Mouse (Mus musculus) stomach, postnatal 0 days (tissue): ENCODE results near the gene Tmeff2. TPM values are rescaled to one million over a fixed set of nuclear protein-coding genes. Genes with fewer than 3 reads are reported as not detected.

ENCODE experiments used
- ATAC-seq: fragments of 200-750 bp; cut with Nextera tagmentation; 2 replicates; pipeline ENCODE4 v1.8.0; 2017; ENCODE audit not compliant: low FRiP score, low TSS enrichment
- DNase-seq: peaks from one replicate; pipeline ENCODE4 v3.0.0-alpha.2; 2016; ENCODE audit warnings: low spot score
- H3K27ac ChIP-seq: fragments of 300-500 bp; sonication (generic); replicated peaks from 2 replicates; pipeline ENCODE4 v1.5.1; 2014; ENCODE audit warnings: mild to moderate bottlenecking, control low read depth
- H3K27me3 ChIP-seq: fragments of 300-500 bp; sonication (generic); 2 replicates; pipeline ENCODE4 v1.6.1; 2014; ENCODE audit warnings: low read length; ENCODE audit not compliant: control insufficient read depth, insufficient read depth
- H3K36me3 ChIP-seq: fragments of 300-500 bp; sonication (generic); 2 replicates; pipeline ENCODE4 v1.6.1; 2014; ENCODE audit warnings: low read length, mixed read lengths; ENCODE audit not compliant: control insufficient read depth, insufficient read depth
- H3K4me1 ChIP-seq: fragments of 300-500 bp; sonication (generic); replicated peaks from 2 replicates; pipeline ENCODE4 v1.6.1; 2014; ENCODE audit warnings: antibody characterized with exemption; ENCODE audit not compliant: control insufficient read depth, insufficient read depth
- H3K4me2 ChIP-seq: fragments of 300-500 bp; sonication (generic); replicated peaks from 2 replicates; pipeline ENCODE4 v1.6.1; 2014; ENCODE audit warnings: low read depth, mild to moderate bottlenecking, control low read depth, moderate library complexity
- H3K4me3 ChIP-seq: fragments of 300-500 bp; sonication (generic); 2 replicates; pipeline ENCODE4 v1.5.1; 2014; ENCODE audit warnings: low read depth, low read length, control low read depth
- H3K9ac ChIP-seq: fragments of 300-500 bp; sonication (generic); 2 replicates; pipeline ENCODE4 v1.6.1; 2014; ENCODE audit warnings: mild to moderate bottlenecking, low read length, control low read depth, mixed read lengths
- H3K9me3 ChIP-seq: fragments of 300-500 bp; sonication (generic); 2 replicates; pipeline ENCODE4 v1.6.1; 2016; ENCODE audit warnings: low read length; ENCODE audit not compliant: control insufficient read depth
- CTCF ChIP-seq: IDR thresholded peaks from 2 replicates; pipeline ENCODE4 v1.5.1; 2016; ENCODE audit warnings: antibody characterized with exemption, low read depth, mild to moderate bottlenecking, moderate library complexity
- EP300 ChIP-seq: optimal IDR thresholded peaks from 2 replicates; pipeline ENCODE3; 2016; ENCODE audit warnings: antibody characterized with exemption
- WGBS: fragments of 180-500 bp; shearing (Covaris S2); extraction: QIAGEN DNeasy Blood & Tissue Kit; methylation state at CpG from one replicate; pipeline ENCODE4 v1.1.7; 2014; 5-methylcytosine and 5-hydroxymethylcytosine counted together
- polyA plus RNA-seq: library from polyadenylated mRNA; unstranded; fragments of >200 nt; fragmentation: Nextera tagmentation; extraction: Ambion mirVana; gene quantifications from 2 replicates; pipeline ENCODE4 v1.2.1, GENCODE M21; 2015

Tmeff2 gene
- polyA plus RNA-seq, 1 experiment from 2014 or later = 5.0 TPM

GRCm38 (mm10) chr1:50940131-50941039 is 39.9 kb downstream of the Tmeff2 start:
- WGBS = 65% methylated on average over 7 of the region's 7 CpGs
- no peaks in the 10 kb centered on the region for H3K4me1 ChIP-seq
- no peak overlapping the region for H3K4me3 ChIP-seq
- H3K36me3 ChIP-seq = no peaks in the 10 kb centered on the region
- H3K27ac ChIP-seq = no peak overlapping the region
- no peak overlapping the region for H3K4me2 ChIP-seq
- no peaks in the 10 kb centered on the region for H3K9me3 ChIP-seq
- DNase-seq = no peak
- H3K27me3 ChIP-seq = no peaks in the 10 kb centered on the region
- H3K9ac ChIP-seq = no peak overlapping the region
- ATAC-seq = no peak
- no peak for TF ChIP-seq EP300
- TF ChIP-seq CTCF = no peak

GRCm38 (mm10) chr1:50948575-50948974 is 48.1 kb downstream of the Tmeff2 start:
- ATAC-seq = no peak
- no peak for DNase-seq
- Histone ChIP-seq H3K27ac (no peak overlapping the region), H3K4me2 (no peak overlapping the region), H3K9ac (no peak overlapping the region), H3K4me3 (no peak overlapping the region), H3K9me3 (no peaks in the 10 kb centered on the region), H3K27me3 (no peaks in the 10 kb centered on the region), H3K4me1 (no peaks in the 10 kb centered on the region), H3K36me3 (no peaks in the 10 kb centered on the region)
- WGBS = 69% methylated on average over 1 of the region's 1 CpGs
- TF ChIP-seq CTCF = no peak
- no peak for TF ChIP-seq EP300

- Histone ChIP-seq H3K4me3 (no peak overlapping the region), H3K27ac (no peak overlapping the region), H3K4me1 (no peaks in the 10 kb centered on the region), H3K9ac (no peak overlapping the region), H3K9me3 (no peaks in the 10 kb centered on the region), H3K27me3 (no peaks in the 10 kb centered on the region), H3K4me2 (no peak overlapping the region), H3K36me3 (no peaks in the 10 kb centered on the region)
- WGBS = 85% methylated on average over 1 of the region's 1 CpGs
- TF ChIP-seq EP300 (no peak), CTCF (no peak)
- DNase-seq (no peak), ATAC-seq (no peak)
Observed at GRCm38 (mm10) chr1:50958844-50959243, 58.4 kb downstream of the Tmeff2 start.

GRCm38 (mm10) chr1:50961954-50962648 is 61.7 kb downstream of the Tmeff2 start:
- Histone ChIP-seq H3K4me2 (peak overlapping the region; percentile 26; the same call in 1 of the 2 replicates), H3K36me3 (no peaks in the 10 kb centered on the region), H3K4me3 (no peak overlapping the region), H3K9ac (no peak overlapping the region), H3K27me3 (no peaks in the 10 kb centered on the region), H3K9me3 (no peaks in the 10 kb centered on the region), H3K4me1 (no peaks in the 10 kb centered on the region), H3K27ac (no peak overlapping the region)
- ATAC-seq (no peak), DNase-seq (peak; percentile 47)
- 28% methylated on average over 5 of the region's 5 CpGs for WGBS
- TF ChIP-seq CTCF (peak; percentile 95), EP300 (no peak)

- peak overlapping the region; percentile 26; the same call in 1 of the 2 replicates for H3K4me2 ChIP-seq
- no peaks in the 10 kb centered on the region for H3K9me3 ChIP-seq
- no peak overlapping the region for H3K4me3 ChIP-seq
- H3K27ac ChIP-seq = no peak overlapping the region
- H3K36me3 ChIP-seq = no peaks in the 10 kb centered on the region
- no peaks in the 10 kb centered on the region for H3K4me1 ChIP-seq
- H3K27me3 ChIP-seq = no peaks in the 10 kb centered on the region
- no peak for DNase-seq
- no peak overlapping the region for H3K9ac ChIP-seq
- ATAC-seq = no peak
- no peak for TF ChIP-seq CTCF
- no peak for TF ChIP-seq EP300
- WGBS = 18% methylated on average over 4 of the region's 4 CpGs
Observed at GRCm38 (mm10) chr1:50962649-50963000, 62.2 kb downstream of the Tmeff2 start.

GRCm38 (mm10) chr1:50969685-50970084 is 69.2 kb downstream of the Tmeff2 start:
- 53% methylated on average over 2 of the region's 2 CpGs for WGBS

More at GRCm38 (mm10) chr1:50969685-50970084, 69.2 kb downstream of the Tmeff2 start:
- DNase-seq (no peak), ATAC-seq (no peak)
- H3K4me3 ChIP-seq = no peak overlapping the region
- H3K36me3 ChIP-seq = no peaks in the 10 kb centered on the region
- no peak overlapping the region for H3K4me2 ChIP-seq
- no peaks in the 10 kb centered on the region for H3K9me3 ChIP-seq
- TF ChIP-seq CTCF (no peak), EP300 (no peak)
- H3K27me3 ChIP-seq = no peaks in the 10 kb centered on the region
- H3K9ac ChIP-seq = no peak overlapping the region
- H3K27ac ChIP-seq = no peak overlapping the region
- no peaks in the 10 kb centered on the region for H3K4me1 ChIP-seq
